Mouse (Mus musculus) limb, embryonic 11.5 days (tissue): ENCODE measurements at regions not wholly inside any gene's neighbourhood (a gene's known extent, or its start where the extent isn't known, plus 50 kb on each side); places are given as distances from the start of the nearest gene placed in this dataset.
A peak's percentile ranks its signal among the peaks of the same experiment; 100 is the strongest.

Experiments
- ATAC-seq: fragments of 200-750 bp; cut with Nextera tagmentation; 2 replicates; pipeline ENCODE4 v1.8.0; 2017; ENCODE audit warnings: low read depth; ENCODE audit not compliant: insufficient number of reproducible peaks, low FRiP score, low TSS enrichment
- DNase-seq: peaks from one replicate; pipeline ENCODE4 v3.0.0-alpha.2; 2015; ENCODE audit warnings: low spot score
- H3K27ac ChIP-seq: fragments of 300-500 bp; sonication (generic); replicated peaks from 2 replicates; pipeline ENCODE4 v1.5.1; 2014; ENCODE audit warnings: low read depth, mild to moderate bottlenecking, low read length
- H3K27me3 ChIP-seq: fragments of 300-500 bp; sonication (generic); 2 replicates; pipeline ENCODE4 v1.6.1; 2014; ENCODE audit warnings: mild to moderate bottlenecking, low read length, mixed read lengths; ENCODE audit not compliant: control insufficient read depth, insufficient read depth
- H3K36me3 ChIP-seq: fragments of 300-500 bp; sonication (generic); 2 replicates; pipeline ENCODE4 v1.6.1; 2014; ENCODE audit warnings: mild to moderate bottlenecking, low read length, moderate library complexity, mixed read lengths; ENCODE audit not compliant: control insufficient read depth, insufficient read depth
- H3K4me1 ChIP-seq: fragments of 300-500 bp; sonication (generic); 2 replicates; pipeline ENCODE4 v1.6.1; 2014; ENCODE audit warnings: low read length, mixed read lengths; ENCODE audit not compliant: control insufficient read depth, insufficient read depth
- H3K4me2 ChIP-seq: fragments of 300-500 bp; sonication (generic); 2 replicates; pipeline ENCODE4 v1.6.1; 2014; ENCODE audit warnings: low read depth, mild to moderate bottlenecking, moderate library complexity; ENCODE audit not compliant: severe bottlenecking
- H3K4me3 ChIP-seq: fragments of 300-500 bp; sonication (generic); 2 replicates; pipeline ENCODE4 v1.5.1; 2014; ENCODE audit warnings: low read depth, low read length
- H3K9ac ChIP-seq: fragments of 300-500 bp; sonication (generic); 2 replicates; pipeline ENCODE4 v1.6.1; 2014; ENCODE audit warnings: mild to moderate bottlenecking, low read length
- H3K9me3 ChIP-seq: fragments of 300-500 bp; sonication (generic); 2 replicates; pipeline ENCODE4 v1.6.1; 2016; ENCODE audit warnings: low read length; ENCODE audit not compliant: control insufficient read depth
- WGBS: fragments of 180-500 bp; shearing (Covaris S2); extraction: QIAGEN DNeasy Blood & Tissue Kit; methylation state at CpG from one replicate; pipeline ENCODE4 v1.1.7; 2014; 5-methylcytosine and 5-hydroxymethylcytosine counted together

GRCm38 (mm10) chr2:166351984-166352383 is 196.5 kb upstream of the Sulf2 start:
- no peaks in the 10 kb centered on the region for H3K9me3 ChIP-seq
- H3K9ac ChIP-seq = no peak overlapping the region
- 85% methylated on average over 5 of the region's 5 CpGs for WGBS
- no peak overlapping the region for H3K27ac ChIP-seq
- ATAC-seq (no peak), DNase-seq (no peak)
- peaks cover 18% of the 10 kb centered on the region for H3K4me1 ChIP-seq
- no peak overlapping the region for H3K4me3 ChIP-seq
- 0 out of 2 replicates have a peak, but pooled peaks cover 4% of the 10 kb centered on the region for H3K27me3 ChIP-seq
- H3K4me2 ChIP-seq = no peak overlapping the region
- no peaks in the 10 kb centered on the region for H3K36me3 ChIP-seq

GRCm38 (mm10) chr2:166351581-166351980 is 196.1 kb upstream of the Sulf2 start:
- H3K4me3 ChIP-seq = no peak overlapping the region
- H3K9ac ChIP-seq = no peak overlapping the region
- ATAC-seq = no peak
- H3K27me3 ChIP-seq = 0 out of 2 replicates have a peak, but pooled peaks cover 4% of the 10 kb centered on the region
- no peak overlapping the region for H3K27ac ChIP-seq
- no peak for DNase-seq
- no peak overlapping the region for H3K4me2 ChIP-seq
- H3K4me1 ChIP-seq = peaks cover 21% of the 10 kb centered on the region
- H3K9me3 ChIP-seq = no peaks in the 10 kb centered on the region
- no peaks in the 10 kb centered on the region for H3K36me3 ChIP-seq
- 91% methylated on average over 9 of the region's 9 CpGs for WGBS

GRCm38 (mm10) chr2:166348654-166349053 is 193.2 kb upstream of the Sulf2 start:
- Histone ChIP-seq H3K4me2 (no peak overlapping the region), H3K4me1 (peaks cover 43% of the 10 kb centered on the region), H3K27me3 (no peaks in the 10 kb centered on the region), H3K27ac (no peak overlapping the region), H3K9me3 (no peaks in the 10 kb centered on the region), H3K9ac (no peak overlapping the region), H3K4me3 (no peak overlapping the region), H3K36me3 (no peaks in the 10 kb centered on the region)
- DNase-seq (peak; percentile 40), ATAC-seq (no peak)
- WGBS = 15% methylated on average over 10 of the region's 10 CpGs

- ATAC-seq (no peak), DNase-seq (no peak)
- Histone ChIP-seq H3K4me3 (no peak overlapping the region), H3K4me1 (peaks cover 42% of the 10 kb centered on the region), H3K9me3 (no peaks in the 10 kb centered on the region), H3K36me3 (no peaks in the 10 kb centered on the region), H3K9ac (no peak overlapping the region), H3K27ac (no peak overlapping the region), H3K4me2 (no peak overlapping the region), H3K27me3 (no peaks in the 10 kb centered on the region)
- WGBS = 25% methylated on average over 18 of the region's 18 CpGs
These were observed 191.1 kb upstream of the Sulf2 start for GRCm38 (mm10) chr2:166346421-166347182.

- ATAC-seq = no peak
- peaks cover 40% of the 10 kb centered on the region for H3K4me1 ChIP-seq
- H3K4me2 ChIP-seq = peak overlapping the region; percentile 20; the same call in 1 of the 2 replicates
- H3K27ac ChIP-seq = peak overlapping the region; percentile 78
- no peak overlapping the region for H3K4me3 ChIP-seq
- H3K36me3 ChIP-seq = no peaks in the 10 kb centered on the region
- 15% methylated on average over 10 of the region's 10 CpGs for WGBS
- no peaks in the 10 kb centered on the region for H3K27me3 ChIP-seq
- DNase-seq = peak; percentile 70
- H3K9ac ChIP-seq = peak overlapping the region; percentile 12; the same call in 1 of the 2 replicates
- no peaks in the 10 kb centered on the region for H3K9me3 ChIP-seq
These were observed 188.3 kb upstream of the Sulf2 start for GRCm38 (mm10) chr2:166343551-166344340.

GRCm38 (mm10) chr2:166342407-166342806 is 186.9 kb upstream of the Sulf2 start:
- H3K9me3 ChIP-seq = no peaks in the 10 kb centered on the region
- no peaks in the 10 kb centered on the region for H3K36me3 ChIP-seq
- 0 out of 2 replicates have a peak overlapping the region, but pooled peaks have one; percentile 33 for H3K27ac ChIP-seq
- 70% methylated on average over 9 of the region's 9 CpGs for WGBS
- H3K9ac ChIP-seq = no peak overlapping the region
- H3K4me1 ChIP-seq = peaks cover 46% of the 10 kb centered on the region
- H3K4me2 ChIP-seq = no peak overlapping the region
- no peak overlapping the region for H3K4me3 ChIP-seq
- ATAC-seq (no peak), DNase-seq (no peak)
- no peaks in the 10 kb centered on the region for H3K27me3 ChIP-seq

- no peak overlapping the region for H3K4me3 ChIP-seq
- DNase-seq = no peak
These were observed 184.7 kb upstream of the Sulf2 start for GRCm38 (mm10) chr2:166340196-166340595.

GRCm38 (mm10) chr2:166339427-166339826 is 184.0 kb upstream of the Sulf2 start:
- DNase-seq = peak; percentile 59
- Histone ChIP-seq H3K4me3 (no peak overlapping the region), H3K9me3 (no peaks in the 10 kb centered on the region), H3K36me3 (no peaks in the 10 kb centered on the region), H3K27me3 (no peaks in the 10 kb centered on the region), H3K4me1 (peaks cover 44% of the 10 kb centered on the region), H3K9ac (no peak overlapping the region), H3K4me2 (no peak overlapping the region), H3K27ac (no peak overlapping the region)
- ATAC-seq = no peak
- 79% methylated on average over 5 of the region's 5 CpGs for WGBS

More at GRCm38 (mm10) chr2:166340196-166340595, 184.7 kb upstream of the Sulf2 start:
- no peaks in the 10 kb centered on the region for H3K27me3 ChIP-seq
- no peak for ATAC-seq
- H3K4me1 ChIP-seq = peaks cover 46% of the 10 kb centered on the region
- no peak overlapping the region for H3K4me2 ChIP-seq
- no peak overlapping the region for H3K9ac ChIP-seq
- WGBS = 93% methylated on average over 9 of the region's 9 CpGs
- no peaks in the 10 kb centered on the region for H3K9me3 ChIP-seq
- no peak overlapping the region for H3K27ac ChIP-seq
- no peaks in the 10 kb centered on the region for H3K36me3 ChIP-seq
